Mouse (Mus musculus): ENCODE data around the gene Pik3ap1. TPM values are rescaled to one million over a fixed set of nuclear protein-coding genes. Genes with fewer than 3 reads are reported as not detected.

Pik3ap1 gene
- polyA plus RNA-seq, 1 experiment from 2014 or later: 1.7 TPM

- WGBS: 85% methylated on average over 8 of the region's 8 CpGs
- no peak for ATAC-seq (ENCODE audit: low FRiP score)
- Histone ChIP-seq H3K4me1 (replicated peaks; ENCODE audit: control insufficient read depth, insufficient read depth, low read length) (no peaks in the 10 kb centered on the region), H3K9me3 (ENCODE audit: control insufficient read depth, low read length) (no peaks in the 10 kb centered on the region), H3K9ac (ENCODE audit: low read depth, low read length) (no peak overlapping the region), H3K27ac (ENCODE audit: low read depth, low read length) (no peak overlapping the region), H3K27me3 (ENCODE audit: control insufficient read depth, insufficient read depth, low read length) (no peaks in the 10 kb centered on the region), H3K36me3 (ENCODE audit: control insufficient read depth, insufficient read depth, low read length) (no peaks in the 10 kb centered on the region), H3K4me2 (replicated peaks; ENCODE audit: low read depth, low read length) (no peak overlapping the region), H3K4me3 (ENCODE audit: low read depth, low read length) (no peak overlapping the region)
- no peak for DNase-seq (ENCODE audit: low spot score)
Measured at GRCm38 (mm10) chr19:41390856-41391255, 6.0 kb upstream of the Pik3ap1 start.

GRCm38 (mm10) chr19:41389351-41389750 is 4.4 kb upstream of the Pik3ap1 start:
- H3K27ac ChIP-seq (ENCODE audit: low read depth, low read length): no peak overlapping the region
- 0 out of 2 replicates have a peak, but pooled peaks cover 2% of the 10 kb centered on the region for H3K27me3 ChIP-seq (ENCODE audit: control insufficient read depth, insufficient read depth, low read length)
- H3K9ac ChIP-seq (ENCODE audit: low read depth, low read length): no peak overlapping the region
- ATAC-seq (ENCODE audit: low FRiP score) (no peak), DNase-seq (ENCODE audit: low spot score) (no peak)
- WGBS: 63% methylated on average over 6 of the region's 6 CpGs
- no peaks in the 10 kb centered on the region for H3K9me3 ChIP-seq (ENCODE audit: control insufficient read depth, low read length)
- H3K4me1 ChIP-seq (replicated peaks; ENCODE audit: control insufficient read depth, insufficient read depth, low read length): no peaks in the 10 kb centered on the region; the same call in 1 of the 2 replicates
- no peak overlapping the region for H3K4me3 ChIP-seq (ENCODE audit: low read depth, low read length)
- H3K36me3 ChIP-seq (ENCODE audit: control insufficient read depth, insufficient read depth, low read length): no peaks in the 10 kb centered on the region
- H3K4me2 ChIP-seq (replicated peaks; ENCODE audit: low read depth, low read length): no peak overlapping the region

DNA sequence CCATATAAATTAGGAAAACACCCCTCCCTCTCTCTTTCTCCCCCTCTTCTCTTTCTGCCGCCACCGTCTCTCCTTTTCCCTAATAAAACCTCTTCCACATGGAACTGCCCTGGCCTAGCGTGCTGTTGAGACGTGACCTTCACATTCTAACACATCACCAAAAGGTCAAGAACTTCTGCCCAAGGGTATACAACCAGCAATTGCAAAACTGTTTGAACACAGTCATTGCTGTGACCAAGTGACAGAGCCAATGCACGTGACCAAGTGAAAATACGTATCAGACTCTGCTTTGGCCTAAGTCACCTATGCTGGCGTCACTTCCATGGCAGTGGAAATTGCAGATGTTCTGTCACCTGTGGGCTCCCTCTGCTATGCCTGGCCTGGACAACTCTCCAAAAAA is 3.3 kb upstream of the Pik3ap1 start:
- DNase-seq (ENCODE audit: low spot score): no peak
- Histone ChIP-seq H3K27ac (ENCODE audit: low read depth, low read length) (no peak overlapping the region), H3K9me3 (ENCODE audit: control insufficient read depth, low read length) (no peaks in the 10 kb centered on the region), H3K4me3 (ENCODE audit: low read depth, low read length) (no peak overlapping the region), H3K4me1 (replicated peaks; ENCODE audit: control insufficient read depth, insufficient read depth, low read length) (no peaks in the 10 kb centered on the region; the same call in 1 of the 2 replicates), H3K9ac (ENCODE audit: low read depth, low read length) (no peak overlapping the region), H3K4me2 (replicated peaks; ENCODE audit: low read depth, low read length) (no peak overlapping the region), H3K27me3 (ENCODE audit: control insufficient read depth, insufficient read depth, low read length) (0 out of 2 replicates have a peak, but pooled peaks cover 2% of the 10 kb centered on the region), H3K36me3 (ENCODE audit: control insufficient read depth, insufficient read depth, low read length) (no peaks in the 10 kb centered on the region)
- WGBS: 89% methylated on average over 7 of the region's 7 CpGs
- ATAC-seq (ENCODE audit: low FRiP score): no peak

DNA sequence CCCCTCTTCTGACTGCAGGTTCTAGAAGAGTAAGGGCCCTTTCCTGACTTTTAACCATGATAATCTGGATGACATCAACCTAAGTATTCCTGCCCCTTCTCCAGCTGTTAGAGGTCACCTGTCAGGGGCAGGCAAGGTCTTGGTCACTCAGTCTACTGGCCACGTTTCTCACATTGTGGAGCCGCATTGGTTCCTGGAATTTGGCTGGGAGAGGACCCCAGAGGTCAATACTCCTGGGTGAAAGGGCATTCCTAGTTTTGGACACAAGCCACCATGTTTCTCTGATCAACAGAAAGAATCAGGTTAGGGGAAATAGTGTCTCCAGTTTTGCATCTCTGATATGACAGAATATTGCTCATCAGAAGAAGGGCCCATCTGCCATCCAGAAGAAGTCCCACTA is 2.4 kb upstream of the Pik3ap1 start:
- H3K27ac ChIP-seq (ENCODE audit: low read depth, low read length): no peak overlapping the region
- no peak overlapping the region for H3K4me2 ChIP-seq (replicated peaks; ENCODE audit: low read depth, low read length)
- ATAC-seq (ENCODE audit: low FRiP score) (no peak), DNase-seq (ENCODE audit: low spot score) (no peak)
- no peaks in the 10 kb centered on the region; the same call in 1 of the 2 replicates for H3K4me1 ChIP-seq (replicated peaks; ENCODE audit: control insufficient read depth, insufficient read depth, low read length)
- H3K36me3 ChIP-seq (ENCODE audit: control insufficient read depth, insufficient read depth, low read length): no peaks in the 10 kb centered on the region
- WGBS: 75% methylated on average over 2 of the region's 2 CpGs
- no peaks in the 10 kb centered on the region for H3K9me3 ChIP-seq (ENCODE audit: control insufficient read depth, low read length)
- H3K9ac ChIP-seq (ENCODE audit: low read depth, low read length): no peak overlapping the region
- 0 out of 2 replicates have a peak, but pooled peaks cover 2% of the 10 kb centered on the region for H3K27me3 ChIP-seq (ENCODE audit: control insufficient read depth, insufficient read depth, low read length)
- H3K4me3 ChIP-seq (ENCODE audit: low read depth, low read length): no peak overlapping the region

- WGBS: 11% methylated on average over 12 of the region's 12 CpGs
- 0 out of 2 replicates have a peak, but pooled peaks cover 2% of the 10 kb centered on the region for H3K27me3 ChIP-seq (ENCODE audit: control insufficient read depth, insufficient read depth, low read length)
- H3K9ac ChIP-seq (ENCODE audit: low read depth, low read length): peak overlapping the region; percentile 49; the same call in 1 of the 2 replicates
- no peak overlapping the region for H3K27ac ChIP-seq (ENCODE audit: low read depth, low read length)
- no peaks in the 10 kb centered on the region for H3K9me3 ChIP-seq (ENCODE audit: control insufficient read depth, low read length)
- DNase-seq (ENCODE audit: low spot score) (peak; percentile 70), ATAC-seq (ENCODE audit: low FRiP score) (no peak)
- H3K4me3 ChIP-seq (ENCODE audit: low read depth, low read length): peak overlapping the region; percentile 46
- no peaks in the 10 kb centered on the region; the same call in 1 of the 2 replicates for H3K4me1 ChIP-seq (replicated peaks; ENCODE audit: control insufficient read depth, insufficient read depth, low read length)
- no peaks in the 10 kb centered on the region for H3K36me3 ChIP-seq (ENCODE audit: control insufficient read depth, insufficient read depth, low read length)
- H3K4me2 ChIP-seq (replicated peaks; ENCODE audit: low read depth, low read length): peak overlapping the region; percentile 97
Measured at GRCm38 (mm10) chr19:41384406-41384851, 473 bp downstream of the Pik3ap1 start.

- DNase-seq (ENCODE audit: low spot score): no peak
- Histone ChIP-seq H3K9ac (ENCODE audit: low read depth, low read length) (no peak overlapping the region), H3K9me3 (ENCODE audit: control insufficient read depth, low read length) (no peaks in the 10 kb centered on the region), H3K4me3 (ENCODE audit: low read depth, low read length) (no peak overlapping the region), H3K4me2 (replicated peaks; ENCODE audit: low read depth, low read length) (no peak overlapping the region), H3K27ac (ENCODE audit: low read depth, low read length) (no peak overlapping the region), H3K27me3 (ENCODE audit: control insufficient read depth, insufficient read depth, low read length) (0 out of 2 replicates have a peak, but pooled peaks cover 2% of the 10 kb centered on the region), H3K36me3 (ENCODE audit: control insufficient read depth, insufficient read depth, low read length) (no peaks in the 10 kb centered on the region), H3K4me1 (replicated peaks; ENCODE audit: control insufficient read depth, insufficient read depth, low read length) (no peaks in the 10 kb centered on the region; the same call in 1 of the 2 replicates)
- 91% methylated on average over 3 of the region's 3 CpGs for WGBS
- no peak for ATAC-seq (ENCODE audit: low FRiP score)
Measured at GRCm38 (mm10) chr19:41382391-41382978, 2.4 kb downstream of the Pik3ap1 start.

GRCm38 (mm10) chr19:41381581-41382239 is 3.2 kb downstream of the Pik3ap1 start:
- 71% methylated on average over 9 of the region's 9 CpGs for WGBS
- ATAC-seq (ENCODE audit: low FRiP score): no peak

GRCm38 (mm10) chr19:41379195-41379594 is 5.7 kb downstream of the Pik3ap1 start:
- H3K9ac ChIP-seq (ENCODE audit: low read depth, low read length): no peak overlapping the region
- ATAC-seq (ENCODE audit: low FRiP score) (no peak), DNase-seq (ENCODE audit: low spot score) (no peak)
- H3K36me3 ChIP-seq (ENCODE audit: control insufficient read depth, insufficient read depth, low read length): no peaks in the 10 kb centered on the region
- H3K4me2 ChIP-seq (replicated peaks; ENCODE audit: low read depth, low read length): no peak overlapping the region
- H3K4me3 ChIP-seq (ENCODE audit: low read depth, low read length): no peak overlapping the region
- no peaks in the 10 kb centered on the region for H3K9me3 ChIP-seq (ENCODE audit: control insufficient read depth, low read length)
- H3K4me1 ChIP-seq (replicated peaks; ENCODE audit: control insufficient read depth, insufficient read depth, low read length): no peaks in the 10 kb centered on the region
- H3K27ac ChIP-seq (ENCODE audit: low read depth, low read length): no peak overlapping the region
- 89% methylated on average over 3 of the region's 3 CpGs for WGBS
- H3K27me3 ChIP-seq (ENCODE audit: control insufficient read depth, insufficient read depth, low read length): no peaks in the 10 kb centered on the region

More at GRCm38 (mm10) chr19:41381581-41382239, 3.2 kb downstream of the Pik3ap1 start:
- Histone ChIP-seq H3K9ac (ENCODE audit: low read depth, low read length) (no peak overlapping the region), H3K4me1 (replicated peaks; ENCODE audit: control insufficient read depth, insufficient read depth, low read length) (no peaks in the 10 kb centered on the region; the same call in 1 of the 2 replicates), H3K27ac (ENCODE audit: low read depth, low read length) (no peak overlapping the region), H3K4me2 (replicated peaks; ENCODE audit: low read depth, low read length) (no peak overlapping the region), H3K9me3 (ENCODE audit: control insufficient read depth, low read length) (no peaks in the 10 kb centered on the region), H3K36me3 (ENCODE audit: control insufficient read depth, insufficient read depth, low read length) (no peaks in the 10 kb centered on the region), H3K27me3 (ENCODE audit: control insufficient read depth, insufficient read depth, low read length) (0 out of 2 replicates have a peak, but pooled peaks cover 2% of the 10 kb centered on the region), H3K4me3 (ENCODE audit: low read depth, low read length) (no peak overlapping the region)
- no peak for DNase-seq (ENCODE audit: low spot score)

All from hindbrain, embryonic 11.5 days (tissue).